Mouse (Mus musculus) limb, embryonic 11.5 days (tissue): ENCODE measurements around the gene Kcnab1. TPM values are rescaled to one million over a fixed set of nuclear protein-coding genes. Genes with fewer than 3 reads are reported as not detected.

Experiments
- ATAC-seq: fragments of 200-750 bp; cut with Nextera tagmentation; 2 replicates; pipeline ENCODE4 v1.8.0; 2017; ENCODE audit warnings: low read depth; ENCODE audit not compliant: insufficient number of reproducible peaks, low FRiP score, low TSS enrichment
- DNase-seq: peaks from one replicate; pipeline ENCODE4 v3.0.0-alpha.2; 2015; ENCODE audit warnings: low spot score
- H3K27ac ChIP-seq: fragments of 300-500 bp; sonication (generic); replicated peaks from 2 replicates; pipeline ENCODE4 v1.5.1; 2014; ENCODE audit warnings: low read depth, mild to moderate bottlenecking, low read length
- H3K27me3 ChIP-seq: fragments of 300-500 bp; sonication (generic); 2 replicates; pipeline ENCODE4 v1.6.1; 2014; ENCODE audit warnings: mild to moderate bottlenecking, low read length, mixed read lengths; ENCODE audit not compliant: control insufficient read depth, insufficient read depth
- H3K36me3 ChIP-seq: fragments of 300-500 bp; sonication (generic); 2 replicates; pipeline ENCODE4 v1.6.1; 2014; ENCODE audit warnings: mild to moderate bottlenecking, low read length, moderate library complexity, mixed read lengths; ENCODE audit not compliant: control insufficient read depth, insufficient read depth
- H3K4me1 ChIP-seq: fragments of 300-500 bp; sonication (generic); 2 replicates; pipeline ENCODE4 v1.6.1; 2014; ENCODE audit warnings: low read length, mixed read lengths; ENCODE audit not compliant: control insufficient read depth, insufficient read depth
- H3K4me2 ChIP-seq: fragments of 300-500 bp; sonication (generic); 2 replicates; pipeline ENCODE4 v1.6.1; 2014; ENCODE audit warnings: low read depth, mild to moderate bottlenecking, moderate library complexity; ENCODE audit not compliant: severe bottlenecking
- H3K4me3 ChIP-seq: fragments of 300-500 bp; sonication (generic); 2 replicates; pipeline ENCODE4 v1.5.1; 2014; ENCODE audit warnings: low read depth, low read length
- H3K9ac ChIP-seq: fragments of 300-500 bp; sonication (generic); 2 replicates; pipeline ENCODE4 v1.6.1; 2014; ENCODE audit warnings: mild to moderate bottlenecking, low read length
- H3K9me3 ChIP-seq: fragments of 300-500 bp; sonication (generic); 2 replicates; pipeline ENCODE4 v1.6.1; 2016; ENCODE audit warnings: low read length; ENCODE audit not compliant: control insufficient read depth
- WGBS: fragments of 180-500 bp; shearing (Covaris S2); extraction: QIAGEN DNeasy Blood & Tissue Kit; methylation state at CpG from one replicate; pipeline ENCODE4 v1.1.7; 2014; 5-methylcytosine and 5-hydroxymethylcytosine counted together
- polyA plus RNA-seq: library from polyadenylated mRNA; unstranded; fragments of >200 nt; fragmentation: Nextera tagmentation; extraction: Ambion mirVana; gene quantifications from 2 replicates; pipeline ENCODE4 v1.2.1, GENCODE M21; 2014

Gene Kcnab1
- polyA plus RNA-seq, result 2.6 and 4.1 TPM in 2 replicates

DNA sequence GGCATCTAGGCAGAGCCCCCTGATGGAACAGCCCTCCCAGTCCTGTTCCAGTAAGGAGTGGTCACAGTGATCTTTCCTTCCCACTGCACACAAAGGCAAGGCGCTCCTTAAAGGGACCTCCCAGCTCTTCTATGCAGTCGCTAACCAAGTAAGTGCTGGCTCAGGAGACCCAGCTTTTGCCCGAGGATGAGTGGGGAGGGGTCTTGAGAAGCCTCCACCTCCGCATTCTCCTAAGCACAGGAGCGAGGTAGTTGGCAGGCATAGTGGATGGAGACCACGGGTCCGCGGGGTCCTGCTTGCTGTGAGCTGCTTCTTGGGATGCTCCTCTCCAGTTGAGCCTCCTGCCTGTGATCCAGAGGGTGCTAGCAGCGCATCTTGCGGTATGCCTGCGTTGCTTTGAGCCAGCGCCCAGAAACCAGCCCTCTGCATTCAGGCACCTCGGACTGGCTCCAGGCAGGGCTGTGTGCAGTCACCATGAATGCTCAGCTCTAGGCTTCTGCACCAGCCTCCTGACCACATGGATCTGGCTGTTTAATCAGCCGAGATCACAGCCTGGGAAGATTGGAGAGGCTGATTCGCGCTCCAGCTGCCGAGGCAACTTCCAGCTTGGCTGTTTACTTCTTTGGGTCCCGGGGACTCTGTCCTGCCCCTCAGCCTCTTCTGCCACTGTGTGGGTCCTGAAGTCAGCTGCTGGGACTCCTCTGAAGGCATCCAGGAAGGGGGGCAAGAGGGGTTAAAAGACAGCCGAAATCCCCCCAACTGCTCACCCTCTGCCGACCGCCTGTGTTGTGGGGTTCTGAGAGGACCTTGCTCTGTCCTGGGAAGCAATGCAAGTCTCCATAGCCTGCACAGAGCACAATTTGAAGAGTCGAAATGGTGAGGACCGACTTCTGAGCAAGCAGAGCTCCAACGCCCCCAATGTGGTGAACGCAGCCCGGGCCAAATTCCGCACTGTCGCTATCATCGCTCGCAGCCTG is at the start of gene Kcnab1:
Gene Kcnab1 (plus strand): TSS at position 440 of the 977 bp plus-strand sequence.
- Histone ChIP-seq H3K27me3 (peaks cover 6% of the 10 kb centered on the region; the same call in 1 of the 2 replicates), H3K9ac (peak within 1 kb of the TSS; percentile 49), H3K27ac (no peak within 1 kb of the TSS), H3K9me3 (no peaks in the 10 kb centered on the region), H3K36me3 (no peaks in the 10 kb centered on the region), H3K4me3 (peak within 1 kb of the TSS; percentile 32), H3K4me1 (no peaks in the 10 kb centered on the region), H3K4me2 (peak within 1 kb of the TSS; percentile 92)
- WGBS, result under 1% methylated on average over 30 of the region's 30 CpGs
- DNase-seq (peak; percentile 61), ATAC-seq (peak; percentile 65)

DNA sequence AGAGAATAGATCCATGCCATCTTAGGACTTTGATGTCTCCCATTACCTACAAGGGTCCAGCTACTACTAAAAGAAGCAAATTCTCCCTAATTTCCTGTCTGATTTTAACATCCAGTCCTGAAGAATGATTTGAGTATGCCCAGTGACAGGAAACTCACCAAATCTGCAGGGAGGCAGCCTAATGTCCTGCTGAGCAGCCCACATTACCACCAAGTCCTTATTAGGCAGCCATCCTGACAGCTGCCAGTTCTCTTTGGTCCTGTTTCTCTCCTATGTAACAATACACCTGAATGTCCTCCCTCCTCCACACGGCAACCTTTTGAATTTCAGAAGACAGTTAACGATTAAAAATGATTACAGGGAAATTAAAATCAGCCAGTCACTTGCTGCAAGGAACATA is 20.9 kb upstream of the Kcnab1 start:
- H3K9me3 ChIP-seq, result no peaks in the 10 kb centered on the region
- H3K27ac ChIP-seq, result no peak overlapping the region
- H3K4me3 ChIP-seq, result no peak overlapping the region
- H3K36me3 ChIP-seq, result no peaks in the 10 kb centered on the region
- no peak for ATAC-seq
- no peaks in the 10 kb centered on the region for H3K27me3 ChIP-seq
- WGBS, result 50% methylated on average over 2 of the region's 2 CpGs
- no peak overlapping the region for H3K9ac ChIP-seq
- no peak overlapping the region for H3K4me2 ChIP-seq
- H3K4me1 ChIP-seq, result no peaks in the 10 kb centered on the region
- DNase-seq, result no peak

DNA sequence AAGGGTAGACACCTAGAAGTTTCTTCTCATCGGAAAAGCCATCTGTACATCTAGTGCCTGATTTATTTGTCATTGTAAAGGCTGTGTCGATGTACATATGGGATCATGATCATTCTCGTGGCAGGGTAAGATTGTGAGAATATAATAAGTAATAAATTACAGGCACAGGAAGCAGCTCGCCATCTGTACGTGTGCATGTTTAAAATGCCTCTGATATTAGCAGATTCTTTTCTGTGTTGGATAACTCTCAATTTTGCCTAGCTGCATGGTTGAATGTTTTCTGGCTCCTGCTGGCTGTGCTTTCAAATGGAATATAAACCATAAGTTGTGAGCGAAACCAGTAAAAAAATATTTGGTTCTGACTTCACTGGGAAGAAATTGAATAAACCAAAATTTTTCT is 5.1 kb upstream of the Kcnab1 start:
- Histone ChIP-seq H3K9me3 (no peaks in the 10 kb centered on the region), H3K9ac (no peak overlapping the region), H3K4me3 (no peak overlapping the region), H3K27me3 (no peaks in the 10 kb centered on the region; the same call in 1 of the 2 replicates), H3K4me1 (no peaks in the 10 kb centered on the region), H3K27ac (no peak overlapping the region), H3K36me3 (no peaks in the 10 kb centered on the region), H3K4me2 (no peak overlapping the region)
- 76% methylated on average over 6 of the region's 6 CpGs for WGBS
- DNase-seq (no peak), ATAC-seq (no peak)

DNA sequence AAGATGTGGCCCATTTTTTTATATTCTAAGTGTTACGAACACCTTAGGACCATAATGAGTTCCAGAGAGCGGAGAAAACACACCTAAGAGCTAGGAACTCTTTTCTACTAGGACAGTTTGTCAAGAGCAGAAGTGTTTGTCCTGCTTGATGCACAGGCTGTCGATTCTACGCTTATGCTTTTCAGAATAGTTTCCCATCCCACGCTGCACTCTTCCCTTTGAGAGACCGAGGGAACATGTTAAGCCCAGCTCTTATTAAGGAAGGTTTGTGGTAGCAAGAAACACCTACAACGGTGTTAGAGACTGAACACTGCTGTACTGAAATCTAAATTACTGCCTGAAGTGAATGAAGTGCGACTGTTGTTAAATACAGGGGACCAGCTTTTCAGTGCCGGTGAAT is 1.0 kb downstream of the Kcnab1 start:
- Histone ChIP-seq H3K9me3 (no peaks in the 10 kb centered on the region), H3K4me3 (no peak overlapping the region), H3K27ac (no peak overlapping the region), H3K4me1 (no peaks in the 10 kb centered on the region), H3K27me3 (peaks cover 6% of the 10 kb centered on the region; the same call in 1 of the 2 replicates), H3K4me2 (peak overlapping the region; percentile 92), H3K9ac (no peak overlapping the region), H3K36me3 (no peaks in the 10 kb centered on the region)
- DNase-seq (no peak), ATAC-seq (no peak)
- 67% methylated on average over 9 of the region's 9 CpGs for WGBS

DNA sequence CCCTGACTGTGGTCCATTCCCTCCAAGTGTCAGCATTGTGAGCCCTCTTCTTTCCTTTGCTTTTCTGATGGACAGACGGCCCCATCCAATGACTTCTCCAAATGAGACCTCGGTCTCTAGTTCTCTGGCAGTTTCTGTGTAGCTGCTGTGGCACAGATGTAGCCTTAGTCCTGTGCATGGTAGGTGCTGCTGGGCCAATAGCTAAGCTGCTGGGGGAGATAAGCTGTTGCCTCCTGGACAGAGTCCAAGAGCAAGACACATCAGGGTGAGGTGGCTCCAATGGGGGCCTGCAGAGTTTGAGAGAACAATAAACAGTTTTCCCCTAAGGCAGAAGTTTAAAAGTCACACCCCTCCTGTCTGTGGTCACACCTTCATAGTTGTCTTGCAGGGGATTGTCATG is 2.0 kb downstream of the Kcnab1 start:
- peaks cover 6% of the 10 kb centered on the region; the same call in 1 of the 2 replicates for H3K27me3 ChIP-seq
- no peak overlapping the region for H3K9ac ChIP-seq
- H3K4me1 ChIP-seq, result no peaks in the 10 kb centered on the region
- no peak overlapping the region for H3K4me3 ChIP-seq
- H3K36me3 ChIP-seq, result no peaks in the 10 kb centered on the region
- H3K27ac ChIP-seq, result no peak overlapping the region
- DNase-seq (no peak), ATAC-seq (no peak)
- H3K4me2 ChIP-seq, result no peak overlapping the region
- WGBS, result 88% methylated on average over 2 of the region's 2 CpGs
- no peaks in the 10 kb centered on the region for H3K9me3 ChIP-seq

DNA sequence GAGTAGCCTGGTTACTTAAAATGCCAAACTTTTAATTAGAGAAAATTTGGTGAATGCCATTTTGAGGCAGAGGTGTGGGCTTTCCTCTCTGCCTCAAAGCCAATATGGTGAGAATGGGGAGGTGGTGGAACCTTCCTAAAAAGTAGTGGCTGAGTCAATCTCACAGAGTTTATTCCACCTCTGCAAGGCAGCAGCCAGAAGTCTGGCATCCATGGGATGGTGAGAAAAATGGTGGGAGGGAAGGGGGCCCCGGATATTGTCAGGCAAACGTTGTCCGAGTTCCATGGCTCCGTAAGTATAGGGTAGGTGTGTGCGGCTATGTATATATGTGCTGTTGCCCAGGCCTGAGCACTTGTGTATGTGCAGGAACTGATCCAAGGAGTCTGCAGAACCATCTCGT is 6.0 kb downstream of the Kcnab1 start:
- DNase-seq, result no peak
- Histone ChIP-seq H3K9me3 (no peaks in the 10 kb centered on the region), H3K4me2 (no peak overlapping the region), H3K27ac (no peak overlapping the region), H3K4me3 (no peak overlapping the region), H3K27me3 (0 out of 2 replicates have a peak, but pooled peaks cover 1% of the 10 kb centered on the region), H3K36me3 (no peaks in the 10 kb centered on the region), H3K4me1 (no peaks in the 10 kb centered on the region), H3K9ac (no peak overlapping the region)
- no peak for ATAC-seq
- 91% methylated on average over 6 of the region's 6 CpGs for WGBS

DNA sequence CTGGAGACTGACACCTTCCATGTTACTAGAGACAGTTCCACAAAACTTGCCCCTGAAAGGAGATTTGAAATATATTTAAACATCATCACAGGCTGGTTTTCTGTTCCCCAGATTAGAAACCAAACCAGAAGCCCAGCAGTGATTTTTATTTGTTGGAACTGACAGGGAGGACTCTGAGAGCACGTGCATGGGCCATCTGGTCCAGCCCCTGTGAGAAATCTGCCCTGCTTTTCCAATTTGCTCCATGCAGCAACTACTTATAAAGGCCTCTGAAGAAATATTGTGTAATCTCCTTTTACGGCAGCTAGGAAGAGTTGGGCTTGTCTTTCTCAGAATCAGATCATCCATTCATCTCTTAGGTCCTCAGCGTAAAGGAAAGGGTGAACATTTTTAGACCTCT is 7.8 kb downstream of the Kcnab1 start:
- Histone ChIP-seq H3K4me3 (no peak overlapping the region), H3K4me1 (no peaks in the 10 kb centered on the region), H3K4me2 (no peak overlapping the region), H3K9ac (no peak overlapping the region), H3K36me3 (no peaks in the 10 kb centered on the region), H3K9me3 (no peaks in the 10 kb centered on the region), H3K27ac (no peak overlapping the region), H3K27me3 (no peaks in the 10 kb centered on the region)
- no peak for ATAC-seq
- DNase-seq, result no peak
- 69% methylated on average over 3 of the region's 3 CpGs for WGBS

DNA sequence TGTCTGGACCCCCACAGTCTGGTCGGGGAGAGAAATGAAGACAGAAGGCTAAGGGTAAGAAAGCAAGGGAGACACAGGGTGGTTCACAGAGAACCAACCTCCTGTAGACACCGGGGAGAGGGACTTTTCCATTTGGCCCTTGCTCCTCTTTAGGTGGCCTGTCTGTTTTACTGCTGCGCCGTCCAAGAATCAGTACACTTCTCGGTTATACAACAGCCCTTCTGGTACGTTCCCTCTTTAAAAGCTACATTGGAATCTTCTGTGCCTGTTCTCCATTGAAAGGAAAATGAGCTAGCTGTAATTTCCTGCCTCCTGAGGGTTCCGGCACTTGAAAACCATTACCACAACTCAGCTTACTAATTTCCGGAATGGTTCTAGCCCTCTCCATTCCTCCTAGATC is 8.2 kb downstream of the Kcnab1 start:
- no peak overlapping the region for H3K4me2 ChIP-seq
- ATAC-seq, result no peak
- 65% methylated on average over 8 of the region's 8 CpGs for WGBS
- no peaks in the 10 kb centered on the region for H3K36me3 ChIP-seq
- DNase-seq, result no peak
- no peaks in the 10 kb centered on the region for H3K4me1 ChIP-seq
- no peak overlapping the region for H3K4me3 ChIP-seq
- no peaks in the 10 kb centered on the region for H3K9me3 ChIP-seq
- H3K27ac ChIP-seq, result no peak overlapping the region
- H3K9ac ChIP-seq, result no peak overlapping the region
- H3K27me3 ChIP-seq, result no peaks in the 10 kb centered on the region
